Comparison of ENCODE assay signal across 28 mouse cellular contexts in genomic region chr14:120394216-120394615, GRCm38 (mm10).
DNase-seq lines count a peak whose midpoint lies in the region; ATAC-seq lines count a peak whose summit lies in the region.
"Had no signal": no experiment of that assay in that cellular context is flagged by ENCODE, and none has a peak within 500 bp of the region (broad histone marks: within the 10 kb centered on the region; RNA-seq: fewer than 3 reads in every experiment).

No protein-coding gene starts in this region.

- H3K36me3 ChIP-seq in heart, embryonic 15.5 days = peaks cover 33% of the 10 kb centered on the region
- H3K36me3 ChIP-seq: forebrain, embryonic 15.5 days; hindbrain, embryonic 15.5 days had no signal

- WGBS in heart, embryonic 15.5 days = 76% methylated on average over 3 of the region's 3 CpGs

- H3K27me3 ChIP-seq in heart, embryonic 15.5 days = no peaks in the 10 kb centered on the region
- H3K27me3 ChIP-seq: CH12.LX; embryonic facial prominence, embryonic 13.5 days; forebrain, embryonic 12.5 days; forebrain, embryonic 15.5 days; hindbrain, embryonic 12.5 days; hindbrain, embryonic 15.5 days; intestine, embryonic 15.5 days; kidney, embryonic 15.5 days had no signal

- H3K9ac ChIP-seq in heart, embryonic 15.5 days = no peak overlapping the region
- H3K9ac ChIP-seq: embryonic facial prominence, embryonic 13.5 days; forebrain, embryonic 12.5 days; forebrain, embryonic 15.5 days; hindbrain, embryonic 12.5 days; hindbrain, embryonic 15.5 days; intestine, embryonic 15.5 days; kidney, embryonic 15.5 days had no signal

- H3K4me1 ChIP-seq in heart, embryonic 15.5 days (replicated peaks) = peaks cover 11% of the 10 kb centered on the region
- peaks cover 7% of the 10 kb centered on the region; the same call in 1 of the 2 replicates for H3K4me1 ChIP-seq in brown adipose tissue, adult 24 weeks (ENCODE audit: control insufficient read depth, insufficient read depth, insufficient read length, low read length)
- H3K4me1 ChIP-seq: intestine, embryonic 15.5 days had no signal

- H3K4me3 ChIP-seq in heart, embryonic 15.5 days = no peak overlapping the region
- no peak overlapping the region for H3K4me3 ChIP-seq in brown adipose tissue, adult 24 weeks (ENCODE audit: insufficient read depth, low read depth, low read length)
- H3K4me3 ChIP-seq: embryonic facial prominence, embryonic 10.5 days; embryonic facial prominence, embryonic 13.5 days; erythroblast, embryonic 14.5 days; forebrain, embryonic 12.5 days; forebrain, embryonic 15.5 days; hindbrain, embryonic 12.5 days; hindbrain, embryonic 15.5 days; intestine, embryonic 15.5 days; kidney, embryonic 15.5 days had no signal

- H3K27ac ChIP-seq in heart, embryonic 15.5 days = 0 out of 2 replicates have a peak overlapping the region, but pooled peaks have one; percentile 20
- H3K27ac ChIP-seq in brown adipose tissue, adult 24 weeks (replicated peaks; ENCODE audit: low read depth, low read length) = peak overlapping the region; percentile 64
- H3K27ac ChIP-seq: embryonic facial prominence, embryonic 10.5 days; embryonic facial prominence, embryonic 13.5 days; forebrain, embryonic 12.5 days; forebrain, embryonic 15.5 days; hindbrain, embryonic 12.5 days; hindbrain, embryonic 15.5 days; intestine, embryonic 15.5 days; kidney, embryonic 15.5 days had no signal

- DNase-seq in heart, adult 11 months = peak; percentile 80
- no peak for DNase-seq in heart, postnatal 14 days
- DNase-seq in heart, adult 9 months (ENCODE audit: low spot score in 2 of 2) = no peak
- DNase-seq in ES-CJ7 (ENCODE audit: low read depth, low spot score) = peak; percentile 66
- DNase-seq: adrenal gland, adult 2 months; adrenal gland, postnatal 14 days; B cell, adult 2 months; cerebellum, adult 11-12 months; cerebellum, adult 8-10 months; cerebellum, postnatal 10 days; cerebellum, postnatal 36 days; embryo, embryonic 11 days; gastrocnemius, postnatal 25 days; kidney, adult 11 months; kidney, adult 8-10 months had no signal

- H3K9me3 ChIP-seq in heart, embryonic 15.5 days (replicated peaks) = no peaks in the 10 kb centered on the region
- H3K9me3 ChIP-seq: embryonic facial prominence, embryonic 13.5 days; forebrain, embryonic 12.5 days; forebrain, embryonic 15.5 days; hindbrain, embryonic 12.5 days; hindbrain, embryonic 15.5 days; intestine, embryonic 15.5 days; kidney, embryonic 15.5 days had no signal

- ATAC-seq in heart, embryonic 15.5 days (replicated peaks; ENCODE audit: insufficient number of reproducible peaks, insufficient read depth, low FRiP score, low read depth) = no peak
- no peak for ATAC-seq in granulocyte monocyte progenitor cell, adult 5-6 weeks (replicated peaks; ENCODE audit: poor library complexity, severe bottlenecking)
- ATAC-seq: forebrain, embryonic 15.5 days; intestine, embryonic 15.5 days had no signal

- intact Hi-C loops in heart, postnatal 14 days (cut with DNase I) = no loop called here

- no peak overlapping the region for H3K4me2 ChIP-seq in heart, embryonic 15.5 days
- H3K4me2 ChIP-seq: embryonic facial prominence, embryonic 13.5 days; forebrain, embryonic 12.5 days; forebrain, embryonic 15.5 days; hindbrain, embryonic 12.5 days; hindbrain, embryonic 15.5 days; intestine, embryonic 15.5 days; kidney, embryonic 15.5 days had no signal

Comparison
In these comparisons a context has a peak if more than half of its experiments do, and no peak if none do; other contexts are left out.
1. DNase-seq: peak in heart, adult 11 months (single experiment) and ES-CJ7 (single experiment); none in heart, postnatal 14 days (0 of 2) and heart, adult 9 months (0 of 2).